Mouse (Mus musculus) spleen, adult 2 months (tissue): ENCODE measurements around the gene Cdh13. TPM values are rescaled to one million over a fixed set of nuclear protein-coding genes. Genes with fewer than 3 reads are reported as not detected.
"Not testable (repeated sequence)": the region's sequence is repeated elsewhere in the genome, so short reads cannot be mapped to it uniquely, and the experiment has no call there.

Experiments used
- DNase-seq, 2 experiments: peaks; one replicate each; pipeline versions ENCODE4 v3.0.0 to v3.0.0-alpha.2; 2012 to 2021; ENCODE audit warnings: low spot score in 2 of 2, low read depth in 1 of 2
- H3K27ac ChIP-seq: fragments of 200-500 bp; 2 replicates; pipeline ENCODE4 v1.5.1; 2012; ENCODE audit warnings: low read length, inconsistent platforms; ENCODE audit not compliant: insufficient read depth
- H3K27me3 ChIP-seq: fragments of 200-500 bp; 2 replicates; pipeline ENCODE4 v1.6.1; 2012; ENCODE audit warnings: mild to moderate bottlenecking, moderate library complexity, low read length, inconsistent platforms; ENCODE audit not compliant: control insufficient read depth, insufficient read depth
- H3K36me3 ChIP-seq: fragments of 200-500 bp; 2 replicates; pipeline ENCODE4 v1.6.1; 2012; ENCODE audit warnings: mild to moderate bottlenecking, low read length, inconsistent platforms; ENCODE audit not compliant: control insufficient read depth, insufficient read depth
- H3K4me1 ChIP-seq: fragments of 200-500 bp; 2 replicates; pipeline ENCODE4 v1.6.1; 2011; ENCODE audit warnings: inconsistent platforms; ENCODE audit not compliant: control insufficient read depth, insufficient read depth, insufficient read length
- H3K4me3 ChIP-seq: fragments of 200-500 bp; 2 replicates; pipeline ENCODE4 v1.5.1; 2011; ENCODE audit warnings: mild to moderate bottlenecking, inconsistent platforms; ENCODE audit not compliant: insufficient read depth, insufficient read length; ENCODE audit errors: extremely low read depth
- CTCF ChIP-seq: fragments of 200-500 bp; IDR thresholded peaks from 2 replicates; pipeline ENCODE4 v1.5.1; 2011; ENCODE audit warnings: mild to moderate bottlenecking, inconsistent platforms; ENCODE audit not compliant: insufficient read depth, insufficient read length, insufficient replicate concordance; ENCODE audit errors: extremely low read depth
- POLR2A ChIP-seq: fragments of 200-500 bp; IDR thresholded peaks from 2 replicates; pipeline ENCODE4 v1.6.1; 2011; ENCODE audit warnings: low read depth, low read length, inconsistent platforms
- WGBS: fragments of 180-500 bp; shearing (Covaris S2); methylation state at CpG from one replicate; pipeline ENCODE4 v1.1.7; 2018; 5-methylcytosine and 5-hydroxymethylcytosine counted together
- polyA plus RNA-seq: library from polyadenylated mRNA; depleted of rRNA; stranded (reverse); fragments of >200 nt; gene quantifications from 2 replicates; pipeline ENCODE4 v1.2.3, GENCODE M21; 2012

Gene Cdh13
- polyA plus RNA-seq, 1 experiment, result 0.50 TPM

- WGBS, result 84% methylated on average over 7 of the region's 7 CpGs
- no peaks in the 10 kb centered on the region for H3K27me3 ChIP-seq
- H3K4me1 ChIP-seq, result no peaks in the 10 kb centered on the region
- no peak overlapping the region for H3K27ac ChIP-seq
- H3K4me3 ChIP-seq, result no peak overlapping the region
- no peak for DNase-seq
- TF ChIP-seq POLR2A, result no peak
- no peak for TF ChIP-seq CTCF
- no peaks in the 10 kb centered on the region for H3K36me3 ChIP-seq
Observed at GRCm38 (mm10) chr8:118754119-118754518, 470.6 kb downstream of the Cdh13 start.

- H3K36me3 ChIP-seq, H3K27ac ChIP-seq, DNase-seq, H3K4me1 ChIP-seq, H3K27me3 ChIP-seq, H3K4me3 ChIP-seq: not testable (repeated sequence)
- 85% methylated on average over 6 of the region's 6 CpGs for WGBS
Observed at GRCm38 (mm10) chr8:118777507-118777906, 494.0 kb downstream of the Cdh13 start.

- no peak for TF ChIP-seq CTCF
- no peak for TF ChIP-seq POLR2A
- no peaks in the 10 kb centered on the region for H3K4me1 ChIP-seq
- WGBS, result 75% methylated on average over 1 of the region's 1 CpGs
- no peaks in the 10 kb centered on the region for H3K36me3 ChIP-seq
- DNase-seq, result no peak
- H3K4me3 ChIP-seq, result no peak overlapping the region
- no peak overlapping the region for H3K27ac ChIP-seq
- no peaks in the 10 kb centered on the region for H3K27me3 ChIP-seq
Observed at GRCm38 (mm10) chr8:118778374-118778773, 494.8 kb downstream of the Cdh13 start.

- Histone ChIP-seq H3K4me3 (no peak overlapping the region), H3K4me1 (no peaks in the 10 kb centered on the region), H3K27me3 (no peaks in the 10 kb centered on the region), H3K36me3 (no peaks in the 10 kb centered on the region), H3K27ac (no peak overlapping the region)
- TF ChIP-seq CTCF (no peak), POLR2A (no peak)
- no peak for DNase-seq
- 89% methylated on average over 13 of the region's 13 CpGs for WGBS
Observed at GRCm38 (mm10) chr8:118785646-118786045, 502.1 kb downstream of the Cdh13 start.

- 90% methylated on average over 7 of the region's 7 CpGs for WGBS
- Histone ChIP-seq H3K27me3 (no peaks in the 10 kb centered on the region), H3K27ac (no peak overlapping the region), H3K36me3 (no peaks in the 10 kb centered on the region), H3K4me3 (no peak overlapping the region), H3K4me1 (no peaks in the 10 kb centered on the region)
- TF ChIP-seq CTCF, result no peak
- TF ChIP-seq POLR2A, result no peak
- DNase-seq, result no peak
Observed at GRCm38 (mm10) chr8:118789649-118790048, 506.1 kb downstream of the Cdh13 start.

- no peaks in the 10 kb centered on the region for H3K4me1 ChIP-seq
- no peak overlapping the region for H3K27ac ChIP-seq
- H3K4me3 ChIP-seq, result no peak overlapping the region
- DNase-seq, result no peak
- no peaks in the 10 kb centered on the region for H3K36me3 ChIP-seq
- WGBS, result 80% methylated on average over 9 of the region's 9 CpGs
- H3K27me3 ChIP-seq, result no peaks in the 10 kb centered on the region
- TF ChIP-seq CTCF (no peak), POLR2A (no peak)
Observed at GRCm38 (mm10) chr8:118794886-118795285, 511.4 kb downstream of the Cdh13 start.

- TF ChIP-seq POLR2A (no peak), CTCF (no peak)
- H3K36me3 ChIP-seq, result no peaks in the 10 kb centered on the region
- 64% methylated on average over 7 of the region's 7 CpGs for WGBS
- no peak overlapping the region for H3K4me3 ChIP-seq
- H3K27me3 ChIP-seq, result no peaks in the 10 kb centered on the region
- DNase-seq, result no peak
- no peak overlapping the region for H3K27ac ChIP-seq
- no peaks in the 10 kb centered on the region for H3K4me1 ChIP-seq
Observed at GRCm38 (mm10) chr8:118796491-118796890, 513.0 kb downstream of the Cdh13 start.

GRCm38 (mm10) chr8:118797127-118797526 lies 513.6 kb downstream of the Cdh13 start:
- no peak overlapping the region for H3K4me3 ChIP-seq
- no peak overlapping the region for H3K27ac ChIP-seq
- no peaks in the 10 kb centered on the region for H3K27me3 ChIP-seq
- no peak for DNase-seq
- TF ChIP-seq CTCF, result no peak
- no peak for TF ChIP-seq POLR2A
- no peaks in the 10 kb centered on the region for H3K4me1 ChIP-seq
- H3K36me3 ChIP-seq, result no peaks in the 10 kb centered on the region
- WGBS, result 84% methylated on average over 3 of the region's 3 CpGs
